Mouse (Mus musculus) urinary bladder, adult 2 months (tissue): ENCODE results near the gene Prpf39. TPM values are rescaled to one million over a fixed set of nuclear protein-coding genes. Genes with fewer than 3 reads are reported as not detected.

Source experiments
- polyA plus RNA-seq: library from polyadenylated mRNA; depleted of rRNA; stranded (reverse); fragments of >200 nt; gene quantifications from 2 replicates; pipeline ENCODE4 v1.2.3, GENCODE M21; 2012; rRNA removed

The Prpf39 gene
- polyA plus RNA-seq, 1 experiment: 37.3 TPM

Other genes starting within 250 kb of the Prpf39 start
- 4.5 and 7.6 TPM in 2 replicates for gene Gm527, start 118.4 kb upstream of the Prpf39 start, polyA plus RNA-seq
- 5.7 and 6.2 TPM in 2 replicates for gene Klhl28, start 70.8 kb upstream of the Prpf39 start, polyA plus RNA-seq
- gene Togaram1, start 70.5 kb upstream of the Prpf39 start, polyA plus RNA-seq: 14.6 and 15.1 TPM in 2 replicates
- gene Fkbp3, start 37.7 kb downstream of the Prpf39 start, polyA plus RNA-seq: 81.6 and 84.6 TPM in 2 replicates
- gene Fancm, start 39.3 kb downstream of the Prpf39 start, polyA plus RNA-seq: 2.5 and 3.1 TPM in 2 replicates
- gene Mis18bp1, start 136.3 kb downstream of the Prpf39 start, polyA plus RNA-seq: 0.68 and 0.92 TPM in 2 replicates
- not detected in 2 replicates for gene Wdr20rt, start 189.2 kb downstream of the Prpf39 start, polyA plus RNA-seq